Mouse (Mus musculus) testis, adult 2 months (tissue): ENCODE measurements around the gene Tmem98.

ENCODE experiments used
- CTCF ChIP-seq: fragments of 200-500 bp; IDR thresholded peaks from 2 replicates; pipeline ENCODE4 v1.5.1; 2012; ENCODE audit warnings: low read depth, mild to moderate bottlenecking, inconsistent platforms, low read length, moderate library complexity; ENCODE audit not compliant: control insufficient read depth, insufficient read depth, insufficient replicate concordance
- POLR2A ChIP-seq: fragments of 200-500 bp; IDR thresholded peaks from 2 replicates; pipeline ENCODE4 v1.6.1; 2012; ENCODE audit warnings: low read depth, mild to moderate bottlenecking, inconsistent platforms, low read length, moderate library complexity; ENCODE audit not compliant: control insufficient read depth

DNA sequence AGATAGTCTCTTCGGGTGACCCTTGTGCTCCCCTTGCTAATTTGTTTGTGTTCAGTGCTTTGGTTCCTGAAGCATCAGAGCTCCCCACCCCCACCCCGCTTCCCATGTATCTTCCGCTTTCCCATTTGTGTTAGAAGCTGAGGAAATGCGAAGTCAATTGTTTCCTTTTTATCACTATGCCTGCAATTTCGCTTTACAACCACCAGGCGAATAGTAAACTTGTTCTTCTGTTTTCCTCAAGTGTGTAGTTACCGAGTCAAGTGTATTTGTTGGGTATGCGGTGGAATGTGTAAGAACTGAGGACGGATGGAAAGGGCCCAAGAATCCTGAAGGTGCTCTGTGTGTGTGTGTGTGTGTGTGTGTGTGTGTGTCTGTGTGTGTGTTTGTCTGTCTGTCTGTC, 11.8 kb downstream of the Tmem98 start:
- TF ChIP-seq POLR2A (no peak), CTCF (no peak)
